Mouse (Mus musculus) retina, postnatal 1 day (tissue): Measurements from ENCODE around the gene Icos.

ENCODE experiments used
- DNase-seq: peaks from one replicate; pipeline ENCODE4 v3.0.0-alpha.2; 2012

Icos gene

GRCm38 (mm10) chr1:61042842-61043241 is 65.1 kb downstream of the Icos start:
- DNase-seq = no peak

- DNase-seq = no peak
These were observed 68.5 kb downstream of the Icos start for GRCm38 (mm10) chr1:61046055-61046705.

- DNase-seq = no peak
These were observed 69.6 kb downstream of the Icos start for GRCm38 (mm10) chr1:61047336-61047735.
